Mouse (Mus musculus): ENCODE measurements at regions not wholly inside any gene's neighbourhood (a gene's known extent, or its start where the extent isn't known, plus 50 kb on each side); places are given as distances from the start of the nearest gene placed in this dataset.
A peak's percentile ranks its signal among the peaks of the same experiment; 100 is the strongest.

DNA sequence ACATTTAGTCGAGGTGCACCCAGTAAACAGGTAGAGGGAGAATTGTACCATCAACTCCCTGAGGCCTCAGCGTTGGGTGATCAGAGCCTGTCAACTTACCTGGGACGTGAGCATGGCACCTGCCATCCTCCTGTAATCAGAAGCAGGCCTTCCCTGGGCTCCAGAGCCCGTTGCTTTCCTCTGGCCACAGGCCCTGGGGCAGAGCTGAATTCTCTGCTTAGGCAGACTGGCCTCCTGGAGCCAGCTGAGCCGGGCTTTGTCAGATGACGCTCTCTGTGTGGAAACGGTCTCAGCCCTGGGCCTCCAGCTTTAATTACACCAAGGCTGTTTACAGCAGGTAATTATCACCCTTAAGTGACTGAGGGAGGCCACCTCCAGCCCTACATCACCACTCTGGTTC, 92.6 kb upstream of the Pmepa1 start:
- DNase-seq (ENCODE audit: low read depth, low spot score) (no peak), ATAC-seq (no peak)
- TF ChIP-seq CTCF (IDR thresholded peaks at IDR 0.05) = no peak
- ChIA-PET CTCF (no interaction called here), POLR2A (no interaction called here)
- peaks cover 8% of the 10 kb centered on the region for H3K27me3 ChIP-seq
- in situ Hi-C loops (cut with MboI; ENCODE audit: low pct_unique_long_range_greater_than_20kb) = no loop called here

DNA sequence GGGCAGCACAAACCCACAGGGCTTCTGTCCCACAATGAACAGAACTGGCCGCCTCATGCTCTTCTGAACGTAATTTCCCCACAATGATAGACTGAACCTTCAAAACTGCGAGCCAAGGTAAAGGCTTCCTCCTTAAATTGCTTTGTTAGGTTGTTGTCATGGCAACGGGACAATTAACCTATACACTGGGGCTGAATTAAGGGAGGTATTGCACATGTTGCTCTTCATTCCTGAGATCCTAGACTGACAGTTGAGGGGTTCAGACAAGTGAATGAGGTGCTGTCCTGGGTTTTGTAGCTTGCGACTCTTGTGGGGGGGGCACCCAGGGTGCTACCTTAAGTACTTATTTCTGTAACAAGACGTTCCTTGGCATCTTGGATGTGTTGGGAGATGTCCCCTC, 100.6 kb upstream of the Pmepa1 start:
- DNase-seq (ENCODE audit: low read depth, low spot score) = no peak
- no peak for TF ChIP-seq CTCF (IDR thresholded peaks at IDR 0.05)
- ChIA-PET CTCF (no interaction called here), POLR2A (no interaction called here)
- in situ Hi-C loops (cut with MboI; ENCODE audit: low pct_unique_long_range_greater_than_20kb) = no loop called here
- no peak for ATAC-seq
- H3K27me3 ChIP-seq = no peaks in the 10 kb centered on the region

DNA sequence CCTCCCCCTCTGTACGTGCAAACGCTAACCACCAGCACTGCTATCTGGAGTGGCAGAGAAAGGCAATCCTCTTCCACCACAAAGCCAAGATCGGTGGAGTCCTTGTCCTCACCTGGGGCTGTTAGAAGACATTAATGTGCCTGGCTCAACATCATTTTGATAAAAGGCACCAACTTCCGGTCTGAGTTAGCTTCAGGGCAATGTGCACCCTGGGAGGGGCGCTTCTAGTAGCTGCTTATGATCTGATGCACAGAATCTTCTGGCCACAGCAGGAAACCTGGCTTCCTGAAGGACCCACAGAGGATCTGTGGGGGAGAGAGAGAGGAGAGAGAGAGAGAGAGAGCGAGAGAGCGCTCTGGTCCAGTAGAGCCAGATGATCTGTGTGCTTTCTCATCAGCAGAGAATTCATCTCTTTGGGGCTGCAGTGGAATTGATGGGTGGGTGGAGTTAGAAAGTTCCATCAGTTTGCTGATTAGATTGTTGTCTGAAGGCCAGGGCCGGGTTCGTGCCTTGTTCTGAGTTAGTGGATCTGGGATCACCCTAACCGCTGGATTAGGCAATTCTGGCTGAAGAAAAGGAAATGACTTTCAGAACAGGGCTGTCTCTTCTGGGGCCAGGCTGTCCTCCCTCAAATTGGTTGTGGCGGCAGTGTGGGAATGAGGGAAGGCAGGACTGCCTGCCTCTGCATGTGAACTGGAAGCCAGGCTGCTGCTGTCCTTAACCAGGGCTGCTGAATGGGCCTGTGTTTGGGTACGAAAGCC, 101.3 kb upstream of the Pmepa1 start:
- no peaks in the 10 kb centered on the region for H3K27me3 ChIP-seq
- ChIA-PET CTCF (no interaction called here), POLR2A (no interaction called here)
- in situ Hi-C loops (cut with MboI; ENCODE audit: low pct_unique_long_range_greater_than_20kb) = no loop called here
- no peak for DNase-seq (ENCODE audit: low read depth, low spot score)
- ATAC-seq = no peak
- no peak for TF ChIP-seq CTCF (IDR thresholded peaks at IDR 0.05)

DNA sequence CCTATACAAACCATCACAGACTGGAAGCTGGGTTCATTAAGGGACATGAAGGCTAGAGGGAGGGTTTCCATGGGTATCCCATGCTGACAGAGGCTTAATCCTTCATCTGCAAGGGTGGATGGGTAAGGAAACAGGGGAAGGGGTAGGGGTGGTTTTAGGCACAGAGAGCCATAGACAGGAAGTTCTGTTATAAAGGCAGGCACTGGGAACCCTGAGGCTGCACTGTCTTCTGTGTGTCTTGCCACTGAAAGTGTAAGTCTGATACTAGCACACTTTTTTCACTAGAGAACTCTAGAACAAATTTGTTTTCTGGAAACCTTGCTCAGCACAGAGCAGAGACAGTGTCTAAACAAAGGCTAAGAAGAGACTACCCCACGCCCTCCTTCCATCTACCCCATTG, 103.4 kb upstream of the Pmepa1 start:
- ATAC-seq (no peak), DNase-seq (ENCODE audit: low read depth, low spot score) (no peak)
- no peaks in the 10 kb centered on the region for H3K27me3 ChIP-seq
- ChIA-PET CTCF (no interaction called here), POLR2A (no interaction called here)
- TF ChIP-seq CTCF (IDR thresholded peaks at IDR 0.05) = no peak
- in situ Hi-C loops (cut with MboI; ENCODE audit: low pct_unique_long_range_greater_than_20kb) = no loop called here

DNA sequence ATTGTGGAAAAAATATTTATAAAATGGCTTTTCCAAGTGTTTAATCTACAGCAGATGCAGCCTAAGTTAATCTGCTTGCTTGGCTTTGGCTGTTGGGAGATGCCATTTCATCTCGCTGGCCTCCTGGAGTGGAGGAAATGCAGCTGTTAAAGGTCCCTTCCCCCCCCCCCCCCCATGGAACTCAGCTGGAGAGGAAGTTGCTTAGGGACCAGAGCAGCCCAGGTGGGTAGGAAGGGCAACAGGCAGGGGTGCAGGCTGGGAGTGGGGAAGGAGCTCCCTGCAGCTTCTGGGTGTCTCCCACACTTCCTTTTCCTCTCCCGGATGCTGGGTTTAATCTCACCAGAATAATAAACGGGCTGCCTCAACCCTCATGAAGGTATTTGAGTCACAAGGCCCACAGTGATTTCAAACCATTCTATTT, 104.0 kb upstream of the Pmepa1 start:
- no peak for ATAC-seq
- POLR2A ChIA-PET = interaction anchor here (0.7 kb wide), 1 partner anchor 18 kb away, joined by 3 read pairs; no protein-coding TSS in a partner anchor
- TF ChIP-seq CTCF (IDR thresholded peaks at IDR 0.05) = no peak

DNA sequence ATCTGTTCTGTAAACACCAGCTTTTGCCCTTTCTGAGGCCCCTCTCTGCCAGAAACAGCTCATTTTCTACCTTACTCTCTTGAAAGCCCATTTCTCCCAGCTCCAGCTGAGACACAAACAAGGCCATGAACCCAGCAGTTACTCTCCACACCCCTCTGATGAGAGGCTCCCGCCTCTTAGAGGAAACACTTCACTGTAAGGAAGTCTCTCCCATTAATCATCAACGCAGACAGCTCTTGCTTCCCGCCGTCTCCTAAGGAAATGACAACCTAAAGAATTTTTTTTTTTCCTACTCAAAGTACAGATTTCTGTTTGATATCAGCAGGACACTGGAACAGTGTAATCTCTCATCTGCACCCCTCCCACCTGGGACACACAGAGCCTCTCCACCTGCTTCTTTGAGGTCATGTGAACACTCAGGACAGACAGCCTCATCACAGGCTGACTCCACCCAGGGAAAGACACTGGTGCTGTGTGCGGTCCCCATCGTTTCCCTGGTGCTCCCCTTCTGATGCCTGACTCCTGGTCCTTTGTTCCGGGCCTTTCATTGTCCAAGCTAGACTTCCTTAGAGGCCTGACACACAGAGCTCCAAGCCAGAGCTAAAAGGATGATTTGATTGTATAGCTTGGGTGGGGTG, 106.0 kb upstream of the Pmepa1 start:
- H3K27me3 ChIP-seq = no peaks in the 10 kb centered on the region
- DNase-seq (ENCODE audit: low read depth, low spot score) (no peak), ATAC-seq (no peak)
- POLR2A ChIA-PET = no interaction called here
- CTCF ChIA-PET = interaction anchor here (0.9 kb wide), 1 partner anchor 21 kb away, joined by 3 read pairs; no protein-coding TSS in a partner anchor
- TF ChIP-seq CTCF (IDR thresholded peaks at IDR 0.05) = no peak
- in situ Hi-C loops (cut with MboI; ENCODE audit: low pct_unique_long_range_greater_than_20kb) = no loop called here

More for the DNA sequence above, 104.0 kb upstream of the Pmepa1 start:
- no peak for DNase-seq (ENCODE audit: low read depth, low spot score)
- H3K27me3 ChIP-seq = no peaks in the 10 kb centered on the region
- CTCF ChIA-PET = no interaction called here
- in situ Hi-C loops (cut with MboI; ENCODE audit: low pct_unique_long_range_greater_than_20kb) = no loop called here

DNA sequence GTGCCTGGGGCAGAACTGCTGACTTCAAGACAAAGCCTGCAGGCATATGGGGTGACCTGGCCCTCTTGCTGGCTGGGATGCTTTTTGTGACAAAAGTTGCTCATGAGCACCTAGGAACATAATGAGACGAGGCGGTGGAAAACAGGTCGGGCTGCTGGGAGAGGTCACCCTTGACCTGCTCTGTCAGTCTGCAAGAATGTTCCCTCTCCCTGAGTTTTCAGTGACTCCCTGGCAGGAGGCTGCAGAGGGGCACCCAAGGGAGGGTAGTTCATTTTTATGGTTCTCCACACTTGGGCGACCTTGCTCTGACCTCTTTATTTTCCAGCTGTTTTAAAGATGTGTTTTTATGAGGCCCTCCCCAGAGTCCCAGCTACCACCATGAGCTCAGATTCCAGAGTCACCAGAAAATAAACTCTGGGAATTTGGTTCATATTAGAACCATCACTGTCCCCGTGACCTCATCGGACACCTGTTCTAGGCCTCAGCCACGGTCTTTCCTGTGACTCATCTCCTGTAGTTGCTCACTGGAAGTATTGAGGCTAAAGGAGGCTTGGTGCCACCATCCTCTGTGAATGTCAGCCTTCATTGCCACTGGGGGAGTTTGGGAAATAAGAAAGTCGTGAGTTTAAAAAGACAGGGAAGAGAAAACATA, 108.7 kb upstream of the Pmepa1 start:
- ChIA-PET CTCF (no interaction called here), POLR2A (no interaction called here)
- ATAC-seq (peak; percentile 51), DNase-seq (ENCODE audit: low read depth, low spot score) (peak; percentile 53)
- in situ Hi-C loops (cut with MboI; ENCODE audit: low pct_unique_long_range_greater_than_20kb) = no loop called here
- TF ChIP-seq CTCF (IDR thresholded peaks at IDR 0.05) = no peak
- H3K27me3 ChIP-seq = no peaks in the 10 kb centered on the region

DNA sequence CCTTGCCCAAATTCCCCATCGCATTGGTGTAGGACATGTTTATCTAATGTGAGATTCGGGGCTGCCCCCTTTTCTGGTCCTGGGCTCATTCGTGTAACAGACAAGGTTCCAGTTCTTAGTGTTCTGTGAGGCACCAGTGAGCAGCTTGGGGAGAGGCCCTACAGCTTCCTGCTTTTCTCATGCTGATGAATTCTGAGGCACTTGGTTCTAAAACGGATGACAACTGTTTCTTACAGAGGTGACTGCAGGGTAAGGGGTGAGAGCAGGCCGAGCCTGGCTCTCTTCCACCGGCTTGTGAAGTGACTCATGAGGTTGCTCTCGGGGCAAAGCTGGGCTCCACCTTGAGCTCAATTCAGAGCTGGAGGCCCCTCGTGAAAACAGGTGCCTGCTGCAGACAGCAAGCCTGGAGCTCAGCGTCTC, 109.4 kb upstream of the Pmepa1 start:
- no peak for TF ChIP-seq CTCF (IDR thresholded peaks at IDR 0.05)
- CTCF ChIA-PET = interaction anchor here (0.6 kb wide), 1 partner anchor 12 kb away, joined by 3 read pairs; no protein-coding TSS in a partner anchor
- peak; percentile 19 for DNase-seq (ENCODE audit: low read depth, low spot score)

DNA sequence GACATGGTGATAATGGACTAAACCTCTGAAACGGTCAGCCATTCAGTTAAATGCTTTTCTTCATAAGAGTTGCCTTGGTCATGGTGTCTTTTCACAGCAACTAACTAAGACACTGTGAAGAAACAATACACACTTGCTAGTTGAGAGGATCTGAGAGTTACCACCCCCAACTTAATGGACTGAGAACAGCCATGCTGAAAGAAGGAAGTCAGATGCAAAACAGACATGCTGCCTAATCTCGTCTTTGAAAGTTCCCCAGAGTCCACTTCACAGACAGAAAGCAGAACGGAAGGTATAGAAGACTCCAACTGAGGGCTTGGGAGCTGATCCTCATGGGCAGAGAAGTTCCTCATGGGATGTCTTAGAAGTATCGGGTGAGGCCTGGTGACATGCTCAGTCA, 111.8 kb upstream of the Pmepa1 start:
- POLR2A ChIA-PET = no interaction called here
- in situ Hi-C loops (cut with MboI; ENCODE audit: low pct_unique_long_range_greater_than_20kb) = no loop called here
- no peaks in the 10 kb centered on the region for H3K27me3 ChIP-seq
- TF ChIP-seq CTCF (IDR thresholded peaks at IDR 0.05) = no peak
- CTCF ChIA-PET = interaction anchor here (0.9 kb wide), 1 partner anchor 123 kb away, joined by 3 read pairs; no protein-coding TSS in a partner anchor
- no peak for DNase-seq (ENCODE audit: low read depth, low spot score)
- no peak for ATAC-seq

More for the DNA sequence above, 109.4 kb upstream of the Pmepa1 start:
- POLR2A ChIA-PET = no interaction called here
- peak; percentile 45 for ATAC-seq
- in situ Hi-C loops (cut with MboI; ENCODE audit: low pct_unique_long_range_greater_than_20kb) = no loop called here
- H3K27me3 ChIP-seq = no peaks in the 10 kb centered on the region

DNA sequence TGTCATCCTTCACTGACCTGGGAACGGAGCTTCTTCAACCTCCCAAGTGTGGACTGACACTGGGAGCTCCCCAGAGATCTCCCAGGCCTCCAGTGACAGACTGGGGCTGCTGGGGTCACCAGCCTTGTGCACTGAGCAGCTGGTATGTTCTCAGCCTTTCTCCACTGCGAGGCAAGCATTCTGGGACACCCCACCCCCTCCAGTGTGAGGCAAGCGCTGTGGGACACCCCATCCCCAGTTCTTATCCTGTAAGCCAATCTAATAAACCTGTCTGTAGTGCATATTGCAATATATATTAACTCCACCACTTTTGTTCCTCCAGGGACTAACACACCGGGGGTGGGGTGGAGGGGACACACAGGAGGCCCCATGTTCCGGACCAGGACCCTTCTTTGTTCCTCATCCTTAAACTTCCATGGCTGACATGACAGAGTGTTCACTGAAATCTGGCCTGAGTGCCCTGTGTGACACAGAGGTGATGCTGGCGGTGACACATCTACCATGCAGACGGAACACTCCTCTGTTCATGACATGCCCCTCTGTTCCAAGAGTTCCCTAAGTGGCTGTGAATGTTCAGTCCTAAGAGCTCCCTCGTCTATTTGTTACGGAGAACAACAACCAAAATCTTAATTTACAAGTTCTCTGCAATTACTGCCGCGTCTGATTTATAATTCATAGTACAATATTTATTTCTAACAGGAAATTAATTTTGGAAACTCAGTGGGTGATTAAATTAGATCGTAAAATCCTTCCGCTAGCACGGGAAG, 116.4 kb upstream of the Pmepa1 start:
- no peak for DNase-seq (ENCODE audit: low read depth, low spot score)
- in situ Hi-C loops (cut with MboI; ENCODE audit: low pct_unique_long_range_greater_than_20kb) = no loop called here

More for the DNA sequence above, 116.4 kb upstream of the Pmepa1 start:
- no peaks in the 10 kb centered on the region for H3K27me3 ChIP-seq
- TF ChIP-seq CTCF (IDR thresholded peaks at IDR 0.05) = no peak
- no peak for ATAC-seq
- POLR2A ChIA-PET = no interaction called here
- CTCF ChIA-PET = interaction anchor here (2.0 kb wide), 1 partner anchor 36 kb away, joined by 4 read pairs; no protein-coding TSS in a partner anchor

Data from Patski (cell line).